Mouse (Mus musculus): ENCODE results near the gene Srprb. TPM values are rescaled to one million over a fixed set of nuclear protein-coding genes. Genes with fewer than 3 reads are reported as not detected.

Gene Srprb
- total RNA-seq, 1 experiment: 75.5 TPM

- H3K9me3 ChIP-seq (ENCODE audit: control insufficient read depth, insufficient read depth, low read depth, low read length): no peaks in the 10 kb centered on the region
- H3K27ac ChIP-seq (ENCODE audit: insufficient read depth, low read depth, low read length, poor library complexity, severe bottlenecking): no peak overlapping the region
- TF ChIP-seq CHD2 (IDR thresholded peaks at IDR 0.05; ENCODE audit: low read depth, low read length): no peak
- no peak for TF ChIP-seq ZNF384 (IDR thresholded peaks at IDR 0.05; ENCODE audit: low read depth, low read length)
- TF ChIP-seq MAFK (IDR thresholded peaks at IDR 0.05; ENCODE audit: insufficient read depth, low read depth, low read length): no peak
- no peak for TF ChIP-seq ZC3H11A (IDR thresholded peaks at IDR 0.05; ENCODE audit: borderline replicate concordance, low read depth, low read length)
- H3K9ac ChIP-seq (ENCODE audit: insufficient read depth, low read depth, low read length, poor library complexity, severe bottlenecking): no peak overlapping the region
- no peaks in the 10 kb centered on the region for H3K36me3 ChIP-seq (ENCODE audit: control insufficient read depth, insufficient read depth, low read length, poor library complexity, severe bottlenecking)
- no peak for DNase-seq (ENCODE audit: low read depth, low spot score)
- in situ Hi-C loops (cut with MboI; ENCODE audit: low sequenced_read_pairs in 2 of 2, unreplicated experiment in 2 of 2): loop anchor here in 1 of 2 experiments (5.0 kb wide), 1 partner anchor 78 kb away; no protein-coding TSS in a partner anchor
- no peak overlapping the region for H3K4me3 ChIP-seq (ENCODE audit: insufficient read depth in 1 of 2, low read depth in 1 of 2, low read length in 2 of 2, poor library complexity in 1 of 2, severe bottlenecking in 1 of 2)
- peaks cover 0 to 7% of the 10 kb centered on the region in 2 experiments; a peak in 1 of 4 replicates for H3K4me1 ChIP-seq (ENCODE audit: control insufficient read depth in 2 of 2, insufficient read depth in 2 of 2, low read length in 2 of 2, poor library complexity in 1 of 2)
Observed at GRCm38 (mm10) chr9:103224721-103225120, 22.8 kb upstream of the Srprb start.

GRCm38 (mm10) chr9:103214281-103214680 lies 12.3 kb upstream of the Srprb start:
- no peaks in the 10 kb centered on the region for H3K36me3 ChIP-seq (ENCODE audit: control insufficient read depth, insufficient read depth, low read length, poor library complexity, severe bottlenecking)
- DNase-seq (ENCODE audit: low read depth, low spot score): no peak
- no peaks in the 10 kb centered on the region for H3K9me3 ChIP-seq (ENCODE audit: control insufficient read depth, insufficient read depth, low read depth, low read length)
- H3K4me3 ChIP-seq (ENCODE audit: insufficient read depth in 1 of 2, low read depth in 1 of 2, low read length in 2 of 2, poor library complexity in 1 of 2, severe bottlenecking in 1 of 2): no peak overlapping the region
- no peak overlapping the region for H3K27ac ChIP-seq (ENCODE audit: insufficient read depth, low read depth, low read length, poor library complexity, severe bottlenecking)
- TF ChIP-seq MAFK (IDR thresholded peaks at IDR 0.05; ENCODE audit: insufficient read depth, low read depth, low read length): no peak
- no peak for TF ChIP-seq HCFC1 (IDR thresholded peaks at IDR 0.05; ENCODE audit: borderline replicate concordance, insufficient read depth, low read length)
- no peak for TF ChIP-seq CHD2 (IDR thresholded peaks at IDR 0.05; ENCODE audit: low read depth, low read length)
- no peak for TF ChIP-seq ZNF384 (IDR thresholded peaks at IDR 0.05; ENCODE audit: low read depth, low read length)
- TF ChIP-seq ZC3H11A (IDR thresholded peaks at IDR 0.05; ENCODE audit: borderline replicate concordance, low read depth, low read length): no peak
- in situ Hi-C loops (cut with MboI; ENCODE audit: low sequenced_read_pairs in 2 of 2, unreplicated experiment in 2 of 2): no loop called here
- H3K4me1 ChIP-seq (ENCODE audit: control insufficient read depth in 2 of 2, insufficient read depth in 2 of 2, low read length in 2 of 2, poor library complexity in 1 of 2): no peaks in the 10 kb centered on the region
- no peak overlapping the region for H3K9ac ChIP-seq (ENCODE audit: insufficient read depth, low read depth, low read length, poor library complexity, severe bottlenecking)

- in situ Hi-C loops (cut with MboI; ENCODE audit: low sequenced_read_pairs in 2 of 2, unreplicated experiment in 2 of 2): no loop called here
- Histone ChIP-seq H3K4me1 (ENCODE audit: control insufficient read depth in 2 of 2, insufficient read depth in 2 of 2, low read length in 2 of 2, poor library complexity in 1 of 2) (no peaks in the 10 kb centered on the region), H3K4me3 (ENCODE audit: insufficient read depth in 1 of 2, low read depth in 1 of 2, low read length in 2 of 2, poor library complexity in 1 of 2, severe bottlenecking in 1 of 2) (no peak overlapping the region), H3K36me3 (ENCODE audit: control insufficient read depth, insufficient read depth, low read length, poor library complexity, severe bottlenecking) (no peaks in the 10 kb centered on the region), H3K9ac (ENCODE audit: insufficient read depth, low read depth, low read length, poor library complexity, severe bottlenecking) (no peak overlapping the region), H3K27ac (ENCODE audit: insufficient read depth, low read depth, low read length, poor library complexity, severe bottlenecking) (no peak overlapping the region), H3K9me3 (ENCODE audit: control insufficient read depth, insufficient read depth, low read depth, low read length) (no peaks in the 10 kb centered on the region)
- TF ChIP-seq ZC3H11A (IDR thresholded peaks at IDR 0.05; ENCODE audit: borderline replicate concordance, low read depth, low read length) (no peak), MAFK (IDR thresholded peaks at IDR 0.05; ENCODE audit: insufficient read depth, low read depth, low read length) (no peak), ZNF384 (IDR thresholded peaks at IDR 0.05; ENCODE audit: low read depth, low read length) (no peak), CHD2 (IDR thresholded peaks at IDR 0.05; ENCODE audit: low read depth, low read length) (no peak), HCFC1 (IDR thresholded peaks at IDR 0.05; ENCODE audit: borderline replicate concordance, insufficient read depth, low read length) (no peak)
- DNase-seq (ENCODE audit: low read depth, low spot score): no peak
Observed at GRCm38 (mm10) chr9:103213631-103214030, 11.7 kb upstream of the Srprb start.

- Histone ChIP-seq H3K9ac (ENCODE audit: insufficient read depth, low read depth, low read length, poor library complexity, severe bottlenecking) (no peak overlapping the region), H3K4me3 (ENCODE audit: insufficient read depth in 1 of 2, low read depth in 1 of 2, low read length in 2 of 2, poor library complexity in 1 of 2, severe bottlenecking in 1 of 2) (peak overlapping the region; percentile 9 to 55; a peak in 3 of 4 replicates), H3K36me3 (ENCODE audit: control insufficient read depth, insufficient read depth, low read length, poor library complexity, severe bottlenecking) (no peaks in the 10 kb centered on the region), H3K9me3 (ENCODE audit: control insufficient read depth, insufficient read depth, low read depth, low read length) (no peaks in the 10 kb centered on the region), H3K27ac (ENCODE audit: insufficient read depth, low read depth, low read length, poor library complexity, severe bottlenecking) (no peak overlapping the region), H3K4me1 (ENCODE audit: control insufficient read depth in 2 of 2, insufficient read depth in 2 of 2, low read length in 2 of 2, poor library complexity in 1 of 2) (no peaks in the 10 kb centered on the region)
- no peak for TF ChIP-seq ZNF384 (IDR thresholded peaks at IDR 0.05; ENCODE audit: low read depth, low read length)
- no peak for TF ChIP-seq MAFK (IDR thresholded peaks at IDR 0.05; ENCODE audit: insufficient read depth, low read depth, low read length)
- TF ChIP-seq ZC3H11A (IDR thresholded peaks at IDR 0.05; ENCODE audit: borderline replicate concordance, low read depth, low read length): no peak
- no peak for TF ChIP-seq CHD2 (IDR thresholded peaks at IDR 0.05; ENCODE audit: low read depth, low read length)
- no peak for TF ChIP-seq HCFC1 (IDR thresholded peaks at IDR 0.05; ENCODE audit: borderline replicate concordance, insufficient read depth, low read length)
- no peak for DNase-seq (ENCODE audit: low read depth, low spot score)
- in situ Hi-C loops (cut with MboI; ENCODE audit: low sequenced_read_pairs in 2 of 2, unreplicated experiment in 2 of 2): no loop called here
Observed at GRCm38 (mm10) chr9:103212654-103213420, 10.9 kb upstream of the Srprb start.

All from ES-E14 (cell line).